Mouse (Mus musculus): Measurements from ENCODE around the gene Trpc6. TPM values are rescaled to one million over a fixed set of nuclear protein-coding genes. Genes with fewer than 3 reads are reported as not detected.
A peak's percentile ranks its signal among the peaks of the same experiment; 100 is the strongest.

The Trpc6 gene
- polyA plus RNA-seq (2015; fragmentation: Nextera tagmentation; extraction: Ambion mirVana) = 2.6 and 3.3 TPM in 2 replicates

DNA sequence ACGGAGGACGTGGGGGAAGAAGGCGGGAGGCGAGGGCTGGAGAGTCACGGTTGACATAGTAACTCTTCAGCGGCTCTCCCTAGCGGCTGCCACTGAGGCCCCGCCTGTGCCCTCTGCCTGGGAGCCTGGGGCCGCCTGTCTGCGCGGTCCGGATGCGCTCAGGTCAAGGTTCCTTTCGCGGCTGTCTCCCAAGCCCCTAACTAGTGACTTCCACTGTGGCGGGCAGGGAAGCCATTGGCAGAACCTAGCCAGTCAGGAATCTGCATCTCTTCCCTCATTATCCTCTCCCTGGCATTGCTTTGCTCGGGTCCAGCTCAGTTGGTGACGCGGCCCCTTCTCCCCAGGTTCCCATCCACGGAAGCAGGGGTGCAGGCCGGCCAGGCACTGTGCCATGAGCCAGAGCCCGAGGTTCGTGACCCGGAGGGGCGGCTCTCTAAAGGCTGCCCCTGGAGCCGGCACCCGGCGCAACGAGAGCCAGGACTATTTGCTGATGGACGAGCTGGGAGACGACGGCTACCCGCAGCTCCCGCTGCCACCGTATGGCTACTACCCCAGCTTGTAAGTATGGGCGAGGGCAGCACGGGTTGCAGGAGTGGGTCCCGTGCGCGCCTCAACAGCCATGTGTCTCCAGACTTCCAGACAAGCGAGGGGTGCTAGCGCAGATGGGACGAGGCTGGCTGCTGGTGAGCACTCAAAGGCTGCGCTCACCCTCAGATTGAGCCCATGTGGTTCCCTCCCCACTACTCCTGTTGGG, at the start of gene Trpc6:
Trpc6 (plus strand) TSS at position 102 of the 754 bp plus-strand sequence.
- ATAC-seq (ENCODE audit: low read depth) (peak; percentile 57), DNase-seq (no peak)
- Histone ChIP-seq H3K4me2 (peak within 1 kb of the TSS; percentile 51), H3K4me1 (replicated peaks) (no peaks in the 10 kb centered on the region), H3K36me3 (no peaks in the 10 kb centered on the region), H3K4me3 (replicated peaks) (peak within 1 kb of the TSS; percentile 43), H3K27me3 (peaks cover 18% of the 10 kb centered on the region), H3K27ac (no peak within 1 kb of the TSS), H3K9me3 (replicated peaks) (no peaks in the 10 kb centered on the region), H3K9ac (no peak within 1 kb of the TSS)
- WGBS (ENCODE audit: insufficient replicate concordance) = 1% methylated on average over 44 of the region's 44 CpGs

DNA sequence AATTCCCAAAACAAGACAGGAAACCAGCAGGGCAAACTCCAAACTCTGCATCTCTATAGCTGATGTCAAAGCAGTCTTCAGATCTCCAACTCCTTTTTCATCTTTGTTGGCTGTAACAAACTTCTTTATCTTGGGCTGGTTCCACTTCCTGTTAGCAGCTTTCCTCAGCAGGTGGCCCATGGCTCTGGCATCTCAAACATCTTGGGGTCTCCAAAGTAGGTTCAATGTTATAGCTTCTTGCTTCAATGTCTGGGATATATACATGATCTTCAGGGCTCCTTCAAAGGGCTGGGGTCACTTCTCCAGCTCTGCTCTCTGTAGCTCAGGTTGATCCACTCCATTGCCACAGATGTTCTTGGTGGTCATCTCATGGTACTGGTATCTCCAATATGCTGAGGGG, 23.0 kb upstream of the Trpc6 start:
- Histone ChIP-seq H3K27me3 (no peaks in the 10 kb centered on the region), H3K27ac (no peak overlapping the region), H3K36me3 (no peaks in the 10 kb centered on the region), H3K9ac (no peak overlapping the region), H3K4me1 (replicated peaks) (no peaks in the 10 kb centered on the region), H3K4me2 (no peak overlapping the region), H3K9me3 (replicated peaks) (no peaks in the 10 kb centered on the region), H3K4me3 (replicated peaks) (no peak overlapping the region)
- ATAC-seq (ENCODE audit: low read depth) = no peak
- no peak for DNase-seq

DNA sequence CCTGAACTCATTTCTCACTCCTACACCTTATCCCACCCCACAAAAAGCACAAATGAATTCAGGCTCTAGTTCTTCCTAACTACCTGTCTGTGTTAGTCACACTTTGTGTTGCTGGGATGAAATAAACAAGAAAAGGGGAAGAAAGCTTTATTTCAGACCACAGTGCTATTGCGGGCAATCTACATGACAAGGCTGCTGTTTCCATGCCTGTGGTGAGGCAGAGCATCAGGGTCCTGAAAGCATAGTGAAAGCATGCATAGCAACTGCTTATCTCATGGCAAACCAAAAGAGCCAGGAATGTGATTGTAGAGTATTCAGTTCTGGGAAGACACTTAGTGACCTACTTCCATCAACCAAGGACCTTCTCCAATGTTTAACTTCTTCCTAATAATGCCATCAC, 10.3 kb upstream of the Trpc6 start:
- Histone ChIP-seq H3K4me3 (replicated peaks) (no peak overlapping the region), H3K36me3 (no peaks in the 10 kb centered on the region), H3K4me2 (no peak overlapping the region), H3K27ac (no peak overlapping the region), H3K27me3 (no peaks in the 10 kb centered on the region), H3K4me1 (replicated peaks) (no peaks in the 10 kb centered on the region), H3K9ac (no peak overlapping the region), H3K9me3 (replicated peaks) (no peaks in the 10 kb centered on the region)
- DNase-seq = no peak
- WGBS (ENCODE audit: insufficient replicate concordance) = 73% methylated on average over 1 of the region's 1 CpGs
- ATAC-seq (ENCODE audit: low read depth) = no peak

DNA sequence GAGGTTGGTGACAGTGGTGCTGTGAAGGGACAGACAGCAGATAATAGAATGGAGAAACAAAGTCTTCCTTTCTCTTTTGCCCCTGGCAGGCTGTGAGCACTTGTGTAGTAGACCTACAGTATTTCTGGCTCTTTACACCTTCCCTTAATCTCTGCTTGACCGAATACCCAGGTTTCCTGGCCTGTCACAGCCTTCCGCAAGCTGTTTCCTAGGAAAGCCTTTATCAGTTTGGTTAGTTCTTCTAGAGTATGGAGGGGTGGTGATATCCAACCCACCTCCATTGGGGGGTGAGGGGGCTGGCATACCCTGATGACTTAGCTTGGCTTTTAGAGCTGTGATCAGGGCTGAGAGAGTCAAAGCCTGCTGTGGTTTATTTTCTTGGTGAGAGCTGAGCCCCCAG, 1.3 kb downstream of the Trpc6 start:
- DNase-seq (no peak), ATAC-seq (ENCODE audit: low read depth) (no peak)
- Histone ChIP-seq H3K27ac (no peak overlapping the region), H3K4me3 (replicated peaks) (no peak overlapping the region), H3K4me2 (no peak overlapping the region), H3K4me1 (replicated peaks) (no peaks in the 10 kb centered on the region), H3K27me3 (peaks cover 18% of the 10 kb centered on the region), H3K36me3 (no peaks in the 10 kb centered on the region), H3K9ac (no peak overlapping the region), H3K9me3 (replicated peaks) (no peaks in the 10 kb centered on the region)
- WGBS (ENCODE audit: insufficient replicate concordance) = 19% methylated on average over 2 of the region's 2 CpGs

DNA sequence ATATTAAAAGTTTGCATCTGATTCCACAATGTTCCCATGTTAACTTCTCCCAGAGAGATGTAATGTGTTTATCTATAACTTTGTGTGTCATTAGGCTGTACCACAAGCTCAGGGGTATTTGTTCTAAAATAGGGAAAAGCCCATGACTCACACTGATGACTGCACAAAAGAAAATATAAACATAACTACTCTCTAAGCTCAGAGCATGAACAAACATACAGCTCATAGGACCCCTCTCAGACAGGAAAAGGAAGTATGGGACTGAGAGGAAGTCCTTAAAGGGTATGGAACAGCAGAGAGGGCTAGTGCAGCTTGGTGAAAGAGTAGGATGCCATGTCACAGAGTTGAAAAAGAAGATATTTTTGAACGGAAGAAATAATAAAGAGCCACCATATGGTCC, 14.6 kb downstream of the Trpc6 start:
- Histone ChIP-seq H3K9me3 (replicated peaks) (no peaks in the 10 kb centered on the region), H3K27ac (no peak overlapping the region), H3K4me1 (replicated peaks) (no peaks in the 10 kb centered on the region), H3K27me3 (no peaks in the 10 kb centered on the region), H3K4me2 (no peak overlapping the region), H3K4me3 (replicated peaks) (no peak overlapping the region), H3K36me3 (no peaks in the 10 kb centered on the region), H3K9ac (no peak overlapping the region)
- no peak for ATAC-seq (ENCODE audit: low read depth)
- 30% methylated on average over 1 of the region's 1 CpGs for WGBS (ENCODE audit: insufficient replicate concordance)
- no peak for DNase-seq

DNA sequence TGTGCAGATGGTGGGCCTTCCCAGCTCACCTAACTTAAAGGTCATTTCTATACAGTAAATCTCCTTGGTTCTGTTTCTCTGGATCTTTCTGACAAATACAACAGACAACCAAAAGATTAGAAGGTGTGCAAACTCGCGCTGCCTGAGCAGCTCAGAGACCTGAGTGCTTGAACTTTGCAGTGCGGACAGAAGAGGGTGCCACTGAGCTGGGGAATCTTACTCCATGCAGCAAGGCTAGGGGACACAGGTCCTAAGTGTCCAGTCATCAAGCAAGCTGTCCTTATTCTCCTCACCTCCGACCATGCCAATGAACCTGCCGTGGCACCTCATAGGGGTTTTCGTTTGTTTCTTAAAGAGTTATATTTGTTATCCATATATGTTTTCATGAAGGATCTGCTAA, 48.7 kb downstream of the Trpc6 start:
- ATAC-seq (ENCODE audit: low read depth) (no peak), DNase-seq (no peak)
- WGBS (ENCODE audit: insufficient replicate concordance) = 44% methylated on average over 6 of the region's 6 CpGs
- H3K4me3 ChIP-seq (replicated peaks) = no peak overlapping the region
- no peaks in the 10 kb centered on the region for H3K9me3 ChIP-seq (replicated peaks)
- H3K9ac ChIP-seq = no peak overlapping the region
- no peaks in the 10 kb centered on the region for H3K4me1 ChIP-seq (replicated peaks)
- H3K4me2 ChIP-seq = no peak overlapping the region
- no peak overlapping the region for H3K27ac ChIP-seq
- no peaks in the 10 kb centered on the region for H3K27me3 ChIP-seq
- no peaks in the 10 kb centered on the region for H3K36me3 ChIP-seq

DNA sequence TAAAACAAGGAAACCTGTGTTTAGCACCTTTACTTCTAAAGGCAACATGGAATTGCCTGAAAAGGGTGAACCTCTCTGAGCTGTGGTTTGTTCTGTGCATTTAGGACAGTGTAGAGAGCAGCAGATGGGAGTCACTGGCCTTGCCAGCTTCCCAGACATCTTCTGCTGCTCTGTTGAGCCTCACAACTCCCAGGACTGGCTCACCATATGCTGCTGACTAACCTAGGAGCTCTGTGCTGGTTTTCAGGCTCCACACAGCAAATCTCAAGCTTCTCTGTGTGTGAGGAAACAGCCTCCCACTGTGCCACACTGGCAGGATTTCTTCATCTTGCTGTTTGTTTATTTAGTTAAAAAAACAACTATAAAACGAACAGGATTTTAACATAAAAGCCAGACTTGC, 53.1 kb downstream of the Trpc6 start:
- Histone ChIP-seq H3K36me3 (no peaks in the 10 kb centered on the region), H3K4me1 (replicated peaks) (no peaks in the 10 kb centered on the region), H3K4me3 (replicated peaks) (no peak overlapping the region), H3K9ac (no peak overlapping the region), H3K9me3 (replicated peaks) (no peaks in the 10 kb centered on the region), H3K4me2 (no peak overlapping the region), H3K27me3 (no peaks in the 10 kb centered on the region), H3K27ac (no peak overlapping the region)
- DNase-seq (no peak), ATAC-seq (ENCODE audit: low read depth) (no peak)
- 24% methylated on average over 1 of the region's 1 CpGs for WGBS (ENCODE audit: insufficient replicate concordance)

DNA sequence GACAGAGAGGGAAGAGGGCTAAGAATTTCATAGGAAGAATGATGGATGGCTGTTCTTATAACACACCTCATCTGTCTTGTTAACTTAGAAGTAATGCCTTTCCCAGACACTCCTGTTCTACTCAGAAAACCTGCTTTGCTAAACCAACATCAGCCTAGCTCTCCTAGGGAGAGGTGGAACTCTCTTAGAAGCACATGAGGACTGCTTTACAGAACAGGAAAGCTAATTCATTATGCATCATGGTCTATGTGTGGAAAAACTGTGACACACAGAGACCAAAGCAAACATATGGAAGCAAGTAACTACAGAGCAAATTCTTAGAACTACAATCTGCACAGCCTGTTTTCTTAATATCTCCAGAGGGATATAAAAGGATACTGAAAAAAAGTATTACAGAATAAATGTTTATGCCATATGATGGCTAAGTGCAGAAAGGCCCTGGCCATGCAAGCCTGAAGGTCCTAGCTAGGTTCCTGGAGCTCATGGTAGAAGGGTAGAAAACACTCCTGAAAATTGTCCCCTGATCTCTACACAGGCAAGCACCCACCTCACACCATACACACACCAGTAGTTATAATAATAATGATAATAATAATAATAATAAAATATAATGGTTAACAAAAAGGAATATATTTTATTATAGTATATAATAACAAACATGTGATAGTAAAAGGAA, 63.0 kb downstream of the Trpc6 start:
- Histone ChIP-seq H3K4me1 (replicated peaks) (no peaks in the 10 kb centered on the region), H3K9me3 (replicated peaks) (no peaks in the 10 kb centered on the region), H3K4me2 (no peak overlapping the region), H3K36me3 (no peaks in the 10 kb centered on the region), H3K27ac (no peak overlapping the region), H3K9ac (no peak overlapping the region), H3K27me3 (no peaks in the 10 kb centered on the region), H3K4me3 (replicated peaks) (no peak overlapping the region)
- DNase-seq (no peak), ATAC-seq (ENCODE audit: low read depth) (no peak)

DNA sequence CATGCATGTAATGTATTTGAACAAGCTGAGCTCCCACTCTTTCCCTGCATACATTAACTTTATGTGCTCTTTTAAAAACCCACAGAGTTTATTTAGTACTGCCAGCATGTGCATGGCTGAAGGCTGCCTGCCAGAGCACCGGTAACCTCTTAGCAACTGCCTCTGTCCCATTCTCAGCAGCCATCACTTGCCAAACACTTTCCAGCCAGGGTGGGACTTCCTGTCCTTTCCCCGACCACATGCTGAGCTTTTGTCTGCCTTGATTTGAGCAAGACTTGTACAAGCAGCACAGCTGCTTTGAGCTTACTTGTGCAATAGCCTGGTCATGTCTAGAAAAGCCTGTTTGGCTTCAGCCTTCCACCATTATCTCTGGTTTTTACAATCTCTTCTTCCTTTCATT, 90.4 kb downstream of the Trpc6 start:
- DNase-seq (no peak), ATAC-seq (ENCODE audit: low read depth) (no peak)
- Histone ChIP-seq H3K4me3 (replicated peaks) (no peak overlapping the region), H3K4me1 (replicated peaks) (no peaks in the 10 kb centered on the region), H3K9ac (no peak overlapping the region), H3K27me3 (no peaks in the 10 kb centered on the region), H3K36me3 (no peaks in the 10 kb centered on the region), H3K4me2 (no peak overlapping the region), H3K27ac (no peak overlapping the region), H3K9me3 (replicated peaks) (no peaks in the 10 kb centered on the region)
- 39% methylated on average over 2 of the region's 2 CpGs for WGBS (ENCODE audit: insufficient replicate concordance)

DNA sequence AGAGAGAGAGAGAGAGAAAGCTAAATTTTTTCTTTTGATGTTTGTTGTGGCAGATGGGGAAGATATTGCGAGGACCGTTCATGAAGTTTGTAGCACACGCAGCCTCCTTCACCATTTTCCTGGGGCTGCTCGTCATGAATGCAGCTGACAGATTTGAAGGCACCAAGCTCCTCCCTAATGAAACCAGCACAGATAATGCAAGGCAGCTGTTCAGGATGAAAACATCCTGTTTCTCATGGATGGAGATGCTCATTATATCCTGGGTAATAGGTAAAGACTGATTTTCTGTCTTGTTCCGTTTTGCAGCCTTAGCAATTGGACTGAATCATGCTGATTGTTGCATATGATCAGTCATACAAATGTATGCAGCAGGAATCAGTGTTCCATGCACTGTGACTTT, 99.5 kb downstream of the Trpc6 start:
- no peak overlapping the region for H3K9ac ChIP-seq

DNA sequence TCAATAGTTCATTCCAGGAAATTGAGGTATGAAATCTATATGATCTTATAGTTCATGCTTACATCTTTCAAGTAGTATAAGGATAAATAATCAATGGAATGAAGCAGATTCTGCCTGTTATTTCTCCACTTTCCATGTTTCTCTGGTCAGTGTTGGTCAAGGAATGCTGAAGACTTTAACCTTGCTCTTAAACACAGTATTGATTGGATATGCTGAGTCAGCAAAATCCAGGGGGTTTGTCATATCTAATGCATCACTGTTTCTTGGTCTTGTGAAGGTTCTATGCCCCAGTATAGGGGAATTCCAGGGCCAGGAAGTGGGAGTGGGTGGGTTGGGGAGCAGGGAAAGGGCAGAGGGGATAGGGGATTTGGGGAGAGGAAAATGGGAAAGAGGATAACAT, 111.4 kb downstream of the Trpc6 start:
- Histone ChIP-seq H3K4me1 (replicated peaks) (no peaks in the 10 kb centered on the region), H3K36me3 (no peaks in the 10 kb centered on the region), H3K4me2 (no peak overlapping the region), H3K4me3 (replicated peaks) (no peak overlapping the region), H3K9ac (no peak overlapping the region), H3K27me3 (no peaks in the 10 kb centered on the region), H3K9me3 (replicated peaks) (no peaks in the 10 kb centered on the region; the same call in 1 of the 2 replicates), H3K27ac (no peak overlapping the region)
- no peak for DNase-seq
- ATAC-seq (ENCODE audit: low read depth) = no peak

More for the DNA sequence above, 99.5 kb downstream of the Trpc6 start:
- DNase-seq (no peak), ATAC-seq (ENCODE audit: low read depth) (no peak)
- Histone ChIP-seq H3K4me1 (replicated peaks) (no peaks in the 10 kb centered on the region), H3K27me3 (no peaks in the 10 kb centered on the region), H3K27ac (no peak overlapping the region), H3K36me3 (no peaks in the 10 kb centered on the region), H3K4me3 (replicated peaks) (no peak overlapping the region), H3K4me2 (no peak overlapping the region), H3K9me3 (replicated peaks) (no peaks in the 10 kb centered on the region)
- WGBS (ENCODE audit: insufficient replicate concordance) = 68% methylated on average over 5 of the region's 5 CpGs

DNA sequence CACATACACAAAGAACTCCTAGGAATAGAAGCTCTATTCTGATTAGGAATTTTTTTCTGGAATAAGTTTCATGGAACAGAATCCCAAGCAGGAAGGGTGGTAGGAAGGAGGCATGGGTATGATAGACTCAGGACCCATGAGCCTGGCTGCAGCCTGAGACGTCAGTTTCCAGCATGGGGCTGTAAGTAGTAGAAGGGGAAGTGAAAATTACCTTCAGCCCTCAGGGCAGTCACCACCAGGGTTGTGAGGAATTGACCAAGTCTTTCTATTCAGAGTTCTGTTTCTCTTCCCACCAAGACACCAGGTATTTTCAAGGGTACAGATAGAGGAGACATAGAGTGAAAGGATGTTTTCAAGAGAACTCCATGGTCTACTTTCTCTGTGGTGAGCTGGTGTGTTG, 129.0 kb downstream of the Trpc6 start:
- no peak overlapping the region for H3K9ac ChIP-seq
- H3K4me1 ChIP-seq (replicated peaks) = no peaks in the 10 kb centered on the region
- no peaks in the 10 kb centered on the region for H3K9me3 ChIP-seq (replicated peaks)
- no peak overlapping the region for H3K27ac ChIP-seq
- ATAC-seq (ENCODE audit: low read depth) = no peak
- 50% methylated on average over 1 of the region's 1 CpGs for WGBS (ENCODE audit: insufficient replicate concordance)
- no peaks in the 10 kb centered on the region for H3K36me3 ChIP-seq
- H3K4me2 ChIP-seq = no peak overlapping the region
- no peak overlapping the region for H3K4me3 ChIP-seq (replicated peaks)
- DNase-seq = no peak
- no peaks in the 10 kb centered on the region for H3K27me3 ChIP-seq

Data from liver, embryonic 13.5 days (tissue).